Comparison of ENCODE assay signal across 10 mouse cellular contexts in the genomic region with DNA sequence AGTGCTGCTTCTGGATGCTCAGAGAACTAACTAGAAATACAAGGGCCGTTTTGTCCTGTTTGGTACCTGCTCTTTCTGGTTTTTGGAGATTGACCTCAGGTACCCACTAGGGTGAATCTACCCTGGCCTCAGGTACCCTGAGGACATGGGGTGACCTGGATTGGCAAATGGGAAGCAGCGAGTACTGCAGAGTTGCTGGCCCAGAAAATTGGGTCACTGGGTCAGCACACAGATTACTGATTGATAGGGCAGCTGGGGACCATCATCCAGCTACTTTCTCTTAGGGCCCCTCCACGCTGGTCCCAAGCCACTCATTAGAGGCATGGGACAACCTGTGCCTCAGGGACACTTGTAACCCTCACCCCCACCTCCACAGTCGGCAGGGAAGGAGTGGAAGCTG. TPM values are rescaled to one million over a fixed set of nuclear protein-coding genes. Genes with fewer than 3 reads are reported as not detected.
DNase-seq lines count a peak whose midpoint lies in the region; ATAC-seq and TF ChIP-seq lines count a peak whose summit lies in the region.
"Had no signal": no experiment of that assay in that cellular context is flagged by ENCODE, and none has a peak within 500 bp of the region (broad histone marks: within the 10 kb centered on the region; RNA-seq: fewer than 3 reads in every experiment).

No protein-coding gene starts in this region.

- no peak overlapping the region for H3K9ac ChIP-seq in liver, embryonic 15.5 days
- H3K9ac ChIP-seq in liver, embryonic 12.5 days = no peak overlapping the region
- H3K9ac ChIP-seq in kidney, embryonic 16.5 days (replicated peaks; ENCODE audit: low read length) = 0 out of 2 replicates have a peak overlapping the region, but pooled peaks have one; percentile 9
- H3K9ac ChIP-seq in liver, postnatal 0 days (replicated peaks) = 0 out of 2 replicates have a peak overlapping the region, but pooled peaks have one; percentile 21

- H3K4me2 ChIP-seq in liver, embryonic 15.5 days = no peak overlapping the region
- no peak overlapping the region for H3K4me2 ChIP-seq in liver, embryonic 12.5 days
- no peak overlapping the region for H3K4me2 ChIP-seq in kidney, embryonic 16.5 days (replicated peaks; ENCODE audit: low read depth, low read length)
- H3K4me2 ChIP-seq in liver, postnatal 0 days (ENCODE audit: low read depth, low read length) = peak overlapping the region; percentile 50

- peak; percentile 50 for DNase-seq in kidney, adult 11 months
- peak; percentile 45 for DNase-seq in liver, postnatal 0 days
- DNase-seq in cerebellum, postnatal 14 days = no peak
- no peak for DNase-seq in cerebellum, postnatal 4 days (ENCODE audit: low spot score in 2 of 2)
- DNase-seq: cerebellum, adult 18-20 months; layer of hippocampus, postnatal 36 days had no signal

- H3K27me3 ChIP-seq in liver, embryonic 15.5 days = no peaks in the 10 kb centered on the region
- H3K27me3 ChIP-seq in liver, embryonic 12.5 days (replicated peaks) = no peaks in the 10 kb centered on the region
- H3K27me3 ChIP-seq in kidney, embryonic 16.5 days (ENCODE audit: insufficient read depth, low read length) = no peaks in the 10 kb centered on the region
- no peaks in the 10 kb centered on the region for H3K27me3 ChIP-seq in liver, postnatal 0 days (ENCODE audit: insufficient read depth, low read length)

- no peaks in the 10 kb centered on the region for H3K36me3 ChIP-seq in liver, embryonic 15.5 days (replicated peaks)
- H3K36me3 ChIP-seq in liver, embryonic 12.5 days = 0 out of 2 replicates have a peak, but pooled peaks cover 9% of the 10 kb centered on the region
- no peaks in the 10 kb centered on the region for H3K36me3 ChIP-seq in kidney, embryonic 16.5 days (ENCODE audit: insufficient read depth, low read length)
- 0 out of 2 replicates have a peak, but pooled peaks cover 2% of the 10 kb centered on the region for H3K36me3 ChIP-seq in liver, postnatal 0 days (replicated peaks; ENCODE audit: insufficient read depth, low read length)

- H3K4me1 ChIP-seq in liver, embryonic 15.5 days (replicated peaks) = peaks cover 60% of the 10 kb centered on the region
- H3K4me1 ChIP-seq in liver, embryonic 12.5 days = peaks cover 52% of the 10 kb centered on the region
- H3K4me1 ChIP-seq in kidney, embryonic 16.5 days (ENCODE audit: insufficient read depth, low read length) = peaks cover 57% of the 10 kb centered on the region
- peaks cover 42% of the 10 kb centered on the region for H3K4me1 ChIP-seq in liver, postnatal 0 days (ENCODE audit: insufficient read depth)

- 51% methylated on average over 4 of the region's 4 CpGs for WGBS in liver, embryonic 15.5 days (ENCODE audit: insufficient replicate concordance)
- WGBS in liver, embryonic 12.5 days (ENCODE audit: insufficient replicate concordance) = 53% methylated on average over 4 of the region's 4 CpGs
- WGBS in kidney, embryonic 16.5 days = 23% methylated on average over 4 of the region's 4 CpGs
- WGBS in liver, postnatal 0 days (ENCODE audit: insufficient replicate concordance) = 52% methylated on average over 4 of the region's 4 CpGs

- peak; percentile 46; the same call in 1 of the 2 replicates for ATAC-seq in liver, embryonic 15.5 days (ENCODE audit: insufficient read depth)
- no peak for ATAC-seq in liver, embryonic 12.5 days
- peak; percentile 40 for ATAC-seq in kidney, embryonic 16.5 days (ENCODE audit: low FRiP score, low TSS enrichment)
- ATAC-seq in liver, postnatal 0 days = peak; percentile 79
- ATAC-seq: inflammation-experienced regulatory T-cells, adult 6 months had no signal

- TF ChIP-seq CTCF in liver, postnatal 0 days (IDR thresholded peaks at IDR 0.05; ENCODE audit: low read depth) = no peak

- H3K27ac ChIP-seq in liver, embryonic 15.5 days (replicated peaks) = peak overlapping the region; percentile 45
- H3K27ac ChIP-seq in liver, embryonic 12.5 days = no peak overlapping the region
- peak overlapping the region; percentile 73 for H3K27ac ChIP-seq in kidney, embryonic 16.5 days (ENCODE audit: low read length)
- peak overlapping the region; percentile 57 for H3K27ac ChIP-seq in liver, postnatal 0 days (ENCODE audit: low read depth)

- no peak for TF ChIP-seq EP300 in liver, postnatal 0 days (IDR thresholded peaks at IDR 0.05; ENCODE audit: low read depth)

- H3K4me3 ChIP-seq in liver, embryonic 15.5 days (replicated peaks) = no peak overlapping the region
- no peak overlapping the region for H3K4me3 ChIP-seq in liver, embryonic 12.5 days
- H3K4me3 ChIP-seq in kidney, embryonic 16.5 days (ENCODE audit: low read length) = no peak overlapping the region
- H3K4me3 ChIP-seq in liver, postnatal 0 days (ENCODE audit: low read depth, low read length) = no peak overlapping the region

- no peaks in the 10 kb centered on the region for H3K9me3 ChIP-seq in liver, embryonic 15.5 days (replicated peaks)
- H3K9me3 ChIP-seq in liver, embryonic 12.5 days (replicated peaks) = no peaks in the 10 kb centered on the region
- H3K9me3 ChIP-seq in kidney, embryonic 16.5 days (ENCODE audit: low read length) = no peaks in the 10 kb centered on the region
- no peaks in the 10 kb centered on the region for H3K9me3 ChIP-seq in liver, postnatal 0 days (ENCODE audit: low read length)

RNA-seq across cellular contexts. Expression of a gene that starts 34.1 kb away (rescaled TPM):
- polyA plus RNA-seq in liver, embryonic 15.5 days (2015; fragmentation: Nextera tagmentation; extraction: Ambion mirVana) = 9.4 and 11.0 TPM in 2 replicates
- polyA plus RNA-seq in liver, embryonic 12.5 days (2016; fragmentation: Nextera tagmentation; extraction: Ambion mirVana) = 18.8 and 22.1 TPM in 2 replicates
- polyA plus RNA-seq in kidney, embryonic 16.5 days (2015; fragmentation: Nextera tagmentation; extraction: Ambion mirVana) = 32.3 and 34.0 TPM in 2 replicates
- polyA plus RNA-seq in liver, postnatal 0 days (2015; fragmentation: Nextera tagmentation; extraction: Ambion mirVana) = 6.7 and 7.1 TPM in 2 replicates

RNA-seq across cellular contexts. Expression of a gene that starts 46.7 kb away (rescaled TPM):
- 0.86 and 0.89 TPM in 2 replicates for polyA plus RNA-seq in liver, embryonic 15.5 days (2015; fragmentation: Nextera tagmentation; extraction: Ambion mirVana)
- polyA plus RNA-seq in liver, embryonic 12.5 days (2016; fragmentation: Nextera tagmentation; extraction: Ambion mirVana) = 2.0 and 2.1 TPM in 2 replicates
- 2.1 and 2.2 TPM in 2 replicates for polyA plus RNA-seq in kidney, embryonic 16.5 days (2015; fragmentation: Nextera tagmentation; extraction: Ambion mirVana)
- 0.66 and 0.73 TPM in 2 replicates for polyA plus RNA-seq in liver, postnatal 0 days (2015; fragmentation: Nextera tagmentation; extraction: Ambion mirVana)

RNA-seq across cellular contexts. Expression of a gene that starts 49.0 kb away (rescaled TPM):
- 280 and 313 TPM in 2 replicates for polyA plus RNA-seq in liver, embryonic 15.5 days (2015; fragmentation: Nextera tagmentation; extraction: Ambion mirVana)
- 472 and 487 TPM in 2 replicates for polyA plus RNA-seq in liver, embryonic 12.5 days (2016; fragmentation: Nextera tagmentation; extraction: Ambion mirVana)
- polyA plus RNA-seq in kidney, embryonic 16.5 days (2015; fragmentation: Nextera tagmentation; extraction: Ambion mirVana) = 543 and 653 TPM in 2 replicates
- 296 and 311 TPM in 2 replicates for polyA plus RNA-seq in liver, postnatal 0 days (2015; fragmentation: Nextera tagmentation; extraction: Ambion mirVana)

Comparison
In these comparisons a context has a peak if more than half of its experiments do, and no peak if none do; other contexts are left out.
1. H3K9ac ChIP-seq: peak in kidney, embryonic 16.5 days (single experiment) and liver, postnatal 0 days (single experiment); none in liver, embryonic 15.5 days (single experiment) and liver, embryonic 12.5 days (single experiment).
2. DNase-seq: peak in kidney, adult 11 months (single experiment) and liver, postnatal 0 days (single experiment); none in cerebellum, postnatal 14 days (0 of 2) and cerebellum, postnatal 4 days (0 of 2).